Mouse (Mus musculus) C2C12 (cell line): ENCODE measurements around the gene Usp10.

ENCODE experiments used
- CTCF ChIP-seq: IDR thresholded peaks from one replicate; pipeline ENCODE4 v1.5.1; 2011; ENCODE audit not compliant: control insufficient read depth, insufficient read depth, insufficient read length
- MAX ChIP-seq: IDR thresholded peaks from one replicate; pipeline ENCODE4 v1.6.1; 2011; ENCODE audit warnings: mild to moderate bottlenecking, control low read depth

- TF ChIP-seq CTCF (peak; percentile 73), MAX (no peak)
These were observed 34.1 kb downstream of the Usp10 start for GRCm38 (mm10) chr8:119944096-119944811.
